Mouse (Mus musculus) heart, adult 2 months (tissue): ENCODE data around the gene Rspry1. TPM values are rescaled to one million over a fixed set of nuclear protein-coding genes. Genes with fewer than 3 reads are reported as not detected.

Experiments
- DNase-seq, 2 experiments: peaks; one replicate each; pipeline ENCODE4 v3.0.0; 2021
- H3K27ac ChIP-seq: fragments of 200-600 bp; 2 replicates; pipeline ENCODE4 v1.8.1; 2022
- H3K27me3 ChIP-seq: fragments of 200-500 bp; 2 replicates; pipeline ENCODE4 v1.6.1; 2012; ENCODE audit warnings: mild to moderate bottlenecking, low read length, inconsistent platforms, mixed read lengths; ENCODE audit not compliant: control insufficient read depth, insufficient read depth
- H3K36me3 ChIP-seq: fragments of 200-500 bp; 2 replicates; pipeline ENCODE4 v1.6.1; 2012; ENCODE audit warnings: low read length, inconsistent platforms; ENCODE audit not compliant: control insufficient read depth, insufficient read depth
- H3K4me1 ChIP-seq: fragments of 200-500 bp; 2 replicates; pipeline ENCODE4 v1.6.1; 2011; ENCODE audit warnings: low read length; ENCODE audit not compliant: control insufficient read depth, insufficient read depth
- H3K4me3 ChIP-seq: fragments of 200-600 bp; 2 replicates; pipeline ENCODE4 v1.8.1; 2022
- H3K79me2 ChIP-seq: fragments of 200-500 bp; replicated peaks from 2 replicates; pipeline ENCODE4 v1.6.1; 2012; ENCODE audit warnings: mild to moderate bottlenecking, inconsistent platforms, low read length, moderate library complexity, mixed read lengths; ENCODE audit not compliant: control insufficient read depth, insufficient read depth
- H3K9ac ChIP-seq: fragments of 200-500 bp; 2 replicates; pipeline ENCODE4 v1.6.1; 2012; ENCODE audit warnings: low read depth, mild to moderate bottlenecking, control low read depth, inconsistent platforms, low read length, mixed read lengths
- CTCF ChIP-seq: fragments of 200-600 bp; IDR thresholded peaks from 2 replicates; pipeline ENCODE4 v1.8.1; 2022; ENCODE audit warnings: antibody characterized with exemption, mild to moderate bottlenecking, moderate library complexity
- EP300 ChIP-seq: fragments of 200-500 bp; IDR thresholded peaks from 2 replicates; pipeline ENCODE4 v1.6.1; 2011; ENCODE audit warnings: low read depth, low read length, control low read depth; ENCODE audit not compliant: insufficient read depth
- POLR2A ChIP-seq: fragments of 200-500 bp; IDR thresholded peaks from 2 replicates; pipeline ENCODE4 v1.6.1; 2011; ENCODE audit warnings: mild to moderate bottlenecking, low read depth, low read length, control low read depth; ENCODE audit not compliant: insufficient read depth
- WGBS: fragments of 180-500 bp; shearing (Covaris S2); methylation state at CpG from one replicate; pipeline ENCODE4 v1.1.7; 2018; 5-methylcytosine and 5-hydroxymethylcytosine counted together
- intact Hi-C: fragments of 180-260 bp; cut with DNase I; formaldehyde crosslinking; loops from one replicate; pipeline ENCODE4 v1.15.1; 2025
- polyA plus RNA-seq: library from polyadenylated mRNA; depleted of rRNA; stranded (reverse); fragments of >200 nt; gene quantifications from 2 replicates; pipeline ENCODE4 v1.2.3, GENCODE M21; 2012
- total RNA-seq, 2 experiments: library from RNA; stranded (reverse); gene quantifications; 2 replicates each; pipeline ENCODE4 v1.2.3; 2021

The Rspry1 gene
- total and polyA plus RNA-seq, 3 experiments = 3.8 to 10.6 (median 10.1) TPM

- H3K36me3 ChIP-seq = no peaks in the 10 kb centered on the region
- no peaks in the 10 kb centered on the region for H3K79me2 ChIP-seq
- no peaks in the 10 kb centered on the region for H3K27me3 ChIP-seq
- no peak overlapping the region for H3K27ac ChIP-seq
- intact Hi-C loops = no loop called here
- H3K4me1 ChIP-seq = no peaks in the 10 kb centered on the region
- H3K4me3 ChIP-seq = no peak overlapping the region
- no peak overlapping the region for H3K9ac ChIP-seq
- 30% methylated on average over 1 of the region's 1 CpGs for WGBS
- no peak for DNase-seq
- TF ChIP-seq CTCF (no peak), POLR2A (no peak), EP300 (no peak)
Measured at GRCm38 (mm10) chr8:94645202-94645601, 43.5 kb downstream of the Rspry1 start.

DNA sequence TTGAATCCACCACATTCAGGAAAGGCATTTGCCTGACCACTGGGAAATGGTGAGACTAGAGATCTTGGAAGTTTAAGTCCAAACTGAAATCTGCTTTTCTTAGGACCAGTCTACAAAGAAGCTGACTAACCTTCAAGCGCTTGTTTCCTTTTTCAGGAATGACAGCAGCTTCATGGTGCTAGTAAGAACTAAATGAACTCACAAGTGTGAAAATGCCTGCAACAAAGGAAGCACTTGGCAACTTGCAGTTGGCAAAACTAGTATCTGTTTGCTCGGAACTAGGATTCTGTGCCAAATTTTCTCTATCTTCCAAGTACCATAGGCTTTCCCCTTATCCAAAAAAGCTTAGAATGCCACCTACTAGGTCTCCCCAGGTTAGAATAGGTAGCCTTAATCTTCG lies 44.4 kb downstream of the Rspry1 start:
- intact Hi-C loops = no loop called here
- no peak for TF ChIP-seq CTCF
- TF ChIP-seq POLR2A = no peak
- TF ChIP-seq EP300 = no peak
- Histone ChIP-seq H3K4me1 (no peaks in the 10 kb centered on the region), H3K9ac (no peak overlapping the region), H3K27me3 (no peaks in the 10 kb centered on the region), H3K36me3 (no peaks in the 10 kb centered on the region), H3K79me2 (no peaks in the 10 kb centered on the region), H3K4me3 (no peak overlapping the region), H3K27ac (no peak overlapping the region)
- DNase-seq = no peak
- 92% methylated on average over 3 of the region's 3 CpGs for WGBS

GRCm38 (mm10) chr8:94649496-94649895 lies 47.8 kb downstream of the Rspry1 start:
- intact Hi-C loops = no loop called here
- no peak overlapping the region for H3K27ac ChIP-seq
- WGBS = 74% methylated on average over 3 of the region's 3 CpGs
- TF ChIP-seq CTCF (no peak), EP300 (no peak), POLR2A (no peak)
- no peaks in the 10 kb centered on the region for H3K4me1 ChIP-seq
- H3K4me3 ChIP-seq = no peak overlapping the region
- DNase-seq = no peak
- no peaks in the 10 kb centered on the region for H3K36me3 ChIP-seq
- no peak overlapping the region for H3K9ac ChIP-seq
- no peaks in the 10 kb centered on the region for H3K79me2 ChIP-seq
- no peaks in the 10 kb centered on the region for H3K27me3 ChIP-seq

DNA sequence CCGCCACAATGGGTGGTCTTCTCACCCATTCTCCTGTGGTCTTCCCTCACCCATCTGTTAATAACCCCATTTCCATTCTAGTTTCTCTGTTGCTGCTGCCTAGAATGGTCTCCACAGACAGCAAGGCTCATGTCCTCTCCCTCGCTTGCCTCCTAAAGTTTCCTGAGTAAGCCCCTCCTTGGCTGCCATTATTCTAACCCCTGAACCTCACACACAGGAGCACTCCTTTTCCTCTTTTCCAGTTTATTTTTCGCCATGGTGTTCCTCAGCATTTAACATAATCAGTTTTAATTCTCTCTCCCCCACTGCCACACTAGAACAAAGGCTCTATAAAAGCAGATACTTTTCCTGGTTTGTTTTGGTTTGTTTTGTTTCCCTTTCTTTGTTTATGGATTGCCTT lies 51.2 kb downstream of the Rspry1 start:
- Histone ChIP-seq H3K36me3 (peaks cover 2% of the 10 kb centered on the region; the same call in 1 of the 2 replicates), H3K27ac (no peak overlapping the region), H3K9ac (no peak overlapping the region), H3K4me1 (no peaks in the 10 kb centered on the region), H3K4me3 (no peak overlapping the region), H3K79me2 (no peaks in the 10 kb centered on the region), H3K27me3 (no peaks in the 10 kb centered on the region)
- TF ChIP-seq POLR2A (no peak), EP300 (no peak), CTCF (no peak)
- intact Hi-C loops = no loop called here
- no peak for DNase-seq
- 95% methylated on average over 3 of the region's 3 CpGs for WGBS

- intact Hi-C loops = no loop called here
- peaks cover 2% of the 10 kb centered on the region; the same call in 1 of the 2 replicates for H3K36me3 ChIP-seq
- TF ChIP-seq POLR2A (no peak), CTCF (no peak), EP300 (no peak)
Measured at GRCm38 (mm10) chr8:94654994-94655393, 53.3 kb downstream of the Rspry1 start.

GRCm38 (mm10) chr8:94658031-94658430 lies 56.3 kb downstream of the Rspry1 start:
- TF ChIP-seq EP300 (no peak), POLR2A (no peak), CTCF (peak; percentile 54)
- no peaks in the 10 kb centered on the region for H3K27me3 ChIP-seq
- H3K4me1 ChIP-seq = no peaks in the 10 kb centered on the region
- intact Hi-C loops = no loop called here
- H3K36me3 ChIP-seq = peaks cover 2% of the 10 kb centered on the region; the same call in 1 of the 2 replicates
- no peak overlapping the region for H3K9ac ChIP-seq
- H3K4me3 ChIP-seq = no peak overlapping the region
- no peak for DNase-seq
- H3K27ac ChIP-seq = no peak overlapping the region
- no peaks in the 10 kb centered on the region for H3K79me2 ChIP-seq
- WGBS = 78% methylated on average over 2 of the region's 2 CpGs

More at GRCm38 (mm10) chr8:94654994-94655393, 53.3 kb downstream of the Rspry1 start:
- Histone ChIP-seq H3K79me2 (no peaks in the 10 kb centered on the region), H3K27ac (no peak overlapping the region), H3K9ac (no peak overlapping the region), H3K4me1 (no peaks in the 10 kb centered on the region), H3K27me3 (no peaks in the 10 kb centered on the region), H3K4me3 (no peak overlapping the region)
- DNase-seq = no peak
